Mouse (Mus musculus): ENCODE measurements around the gene D230025D16Rik. TPM values are rescaled to one million over a fixed set of nuclear protein-coding genes. Genes with fewer than 3 reads are reported as not detected.
"Not testable (repeated sequence)": the region's sequence is repeated elsewhere in the genome, so short reads cannot be mapped to it uniquely, and the experiment has no call there.

Gene D230025D16Rik
- 37.1 and 37.6 TPM in 2 replicates for polyA plus RNA-seq (2015; fragmentation: Nextera tagmentation; extraction: Ambion mirVana)

- Histone ChIP-seq H3K36me3 (replicated peaks) (no peaks in the 10 kb centered on the region), H3K9me3 (no peaks in the 10 kb centered on the region), H3K4me2 (peak within 1 kb of the TSS; percentile 67), H3K9ac (peak within 1 kb of the TSS; percentile 66), H3K27ac (peak within 1 kb of the TSS; percentile 76), H3K27me3 (replicated peaks) (no peaks in the 10 kb centered on the region), H3K4me1 (peaks cover 25% of the 10 kb centered on the region), H3K4me3 (peak within 1 kb of the TSS; percentile 59)
- peak; percentile 95 for ATAC-seq (replicated peaks)
- WGBS, result 2% methylated on average over 34 of the region's 34 CpGs
Observed at GRCm38 (mm10) chr8:105224413-105225271, at the start of gene D230025D16Rik. Gene D230025D16Rik, plus strand, starts transcription at chr8:105225145.

DNA sequence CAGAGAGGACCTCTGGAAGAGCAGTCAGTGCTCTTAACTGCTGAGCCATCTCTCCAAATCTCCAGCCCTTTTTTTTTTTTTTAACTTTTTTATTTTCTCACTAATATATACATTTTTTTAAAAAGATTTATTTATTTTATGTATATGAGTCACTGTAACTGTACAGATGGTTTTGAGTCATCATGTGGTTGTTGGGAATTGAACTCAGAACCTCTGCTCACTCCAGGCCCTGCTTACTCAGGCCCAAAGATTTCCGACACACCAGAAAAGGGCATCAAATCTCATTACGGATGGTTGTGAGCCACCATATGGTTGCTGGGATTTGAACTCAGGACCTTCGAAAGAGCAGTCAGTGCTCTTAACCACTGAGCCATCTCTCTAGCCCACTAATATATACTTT, 49.7 kb upstream of the D230025D16Rik start:
- not testable (repeated sequence) for ATAC-seq (replicated peaks); H3K27me3 ChIP-seq (replicated peaks)
- WGBS, result 98% methylated on average over 3 of the region's 3 CpGs

DNA sequence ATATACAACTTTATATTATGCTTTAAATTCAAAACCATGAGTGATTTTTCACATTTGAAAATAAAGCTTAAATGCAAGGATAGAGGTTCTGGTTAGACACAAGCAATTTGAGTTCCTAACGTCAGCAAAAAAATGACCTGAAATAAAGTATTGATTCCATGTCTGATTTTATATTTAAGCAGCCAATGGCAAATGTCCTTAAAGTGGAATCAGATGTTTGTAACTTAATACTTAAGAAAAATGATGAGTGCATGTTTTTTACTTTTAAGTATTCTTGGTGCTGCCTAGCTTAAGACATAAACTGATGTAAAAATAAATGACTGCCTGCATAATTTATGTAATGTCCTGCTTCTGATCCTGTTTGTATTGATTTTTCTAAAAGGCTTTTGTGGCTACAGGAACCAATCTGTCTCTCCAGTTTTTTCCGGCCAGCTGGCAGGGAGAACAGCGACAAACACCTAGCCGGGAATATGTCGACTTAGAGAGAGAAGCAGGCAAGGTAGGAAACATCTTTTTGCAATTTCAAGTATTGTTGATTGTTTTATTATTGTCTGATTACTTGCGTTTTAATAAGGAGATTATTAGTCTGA, 46.6 kb upstream of the D230025D16Rik start:
- no peak overlapping the region for H3K27ac ChIP-seq
- ATAC-seq (replicated peaks), result no peak
- no peak overlapping the region for H3K4me2 ChIP-seq
- no peaks in the 10 kb centered on the region for H3K36me3 ChIP-seq (replicated peaks)
- H3K4me3 ChIP-seq, result no peak overlapping the region
- no peaks in the 10 kb centered on the region for H3K27me3 ChIP-seq (replicated peaks)
- H3K9me3 ChIP-seq, result no peaks in the 10 kb centered on the region
- no peak overlapping the region for H3K9ac ChIP-seq
- WGBS, result 78% methylated on average over 6 of the region's 6 CpGs
- H3K4me1 ChIP-seq, result peaks cover 6% of the 10 kb centered on the region; the same call in 1 of the 2 replicates

More for the DNA sequence above, 49.7 kb upstream of the D230025D16Rik start:
- not testable (repeated sequence) for H3K4me2 ChIP-seq; H3K4me3 ChIP-seq; H3K9ac ChIP-seq; H3K27ac ChIP-seq; H3K9me3 ChIP-seq; H3K36me3 ChIP-seq (replicated peaks)
- peaks cover 19% of the 10 kb centered on the region for H3K4me1 ChIP-seq

GRCm38 (mm10) chr8:105182201-105182600, 42.7 kb upstream of the D230025D16Rik start:
- H3K27ac ChIP-seq, result no peak overlapping the region
- H3K4me1 ChIP-seq, result no peaks in the 10 kb centered on the region
- ATAC-seq (replicated peaks), result no peak
- H3K9ac ChIP-seq, result no peak overlapping the region
- H3K9me3 ChIP-seq, result no peaks in the 10 kb centered on the region
- no peaks in the 10 kb centered on the region for H3K27me3 ChIP-seq (replicated peaks)
- H3K4me2 ChIP-seq, result no peak overlapping the region
- WGBS, result 91% methylated on average over 1 of the region's 1 CpGs
- H3K4me3 ChIP-seq, result no peak overlapping the region
- H3K36me3 ChIP-seq (replicated peaks), result no peaks in the 10 kb centered on the region

GRCm38 (mm10) chr8:105186467-105187005, 38.4 kb upstream of the D230025D16Rik start:
- Histone ChIP-seq H3K4me2 (no peak overlapping the region), H3K9me3 (no peaks in the 10 kb centered on the region), H3K4me3 (no peak overlapping the region), H3K27me3 (replicated peaks) (no peaks in the 10 kb centered on the region), H3K27ac (no peak overlapping the region), H3K4me1 (no peaks in the 10 kb centered on the region), H3K36me3 (replicated peaks) (no peaks in the 10 kb centered on the region), H3K9ac (no peak overlapping the region)
- ATAC-seq (replicated peaks), result no peak
- 77% methylated on average over 1 of the region's 1 CpGs for WGBS

DNA sequence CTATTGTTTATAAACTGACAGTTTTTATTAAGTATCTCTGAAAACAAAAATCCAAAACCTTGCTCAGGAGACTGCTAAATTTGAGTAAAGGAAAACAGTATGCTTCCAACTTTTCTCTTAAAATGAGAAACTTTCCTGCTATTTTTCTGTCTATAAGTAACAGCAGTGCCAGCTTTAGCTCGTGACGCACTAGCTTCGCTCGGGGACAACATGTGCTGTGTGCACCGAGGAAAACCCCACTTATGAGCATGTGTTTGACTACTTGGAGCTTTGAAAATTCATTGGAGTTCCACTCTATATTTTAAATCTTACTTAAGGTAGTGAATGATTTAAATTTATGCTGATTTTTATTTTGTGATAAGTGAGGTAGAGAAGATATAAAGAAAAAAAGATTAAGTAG, 32.8 kb upstream of the D230025D16Rik start:
- Histone ChIP-seq H3K36me3 (replicated peaks) (0 out of 2 replicates have a peak, but pooled peaks cover 4% of the 10 kb centered on the region), H3K9me3 (no peaks in the 10 kb centered on the region), H3K9ac (no peak overlapping the region), H3K27ac (no peak overlapping the region), H3K4me3 (no peak overlapping the region), H3K4me2 (no peak overlapping the region), H3K27me3 (replicated peaks) (no peaks in the 10 kb centered on the region), H3K4me1 (no peaks in the 10 kb centered on the region)
- WGBS, result 97% methylated on average over 5 of the region's 5 CpGs
- no peak for ATAC-seq (replicated peaks)

DNA sequence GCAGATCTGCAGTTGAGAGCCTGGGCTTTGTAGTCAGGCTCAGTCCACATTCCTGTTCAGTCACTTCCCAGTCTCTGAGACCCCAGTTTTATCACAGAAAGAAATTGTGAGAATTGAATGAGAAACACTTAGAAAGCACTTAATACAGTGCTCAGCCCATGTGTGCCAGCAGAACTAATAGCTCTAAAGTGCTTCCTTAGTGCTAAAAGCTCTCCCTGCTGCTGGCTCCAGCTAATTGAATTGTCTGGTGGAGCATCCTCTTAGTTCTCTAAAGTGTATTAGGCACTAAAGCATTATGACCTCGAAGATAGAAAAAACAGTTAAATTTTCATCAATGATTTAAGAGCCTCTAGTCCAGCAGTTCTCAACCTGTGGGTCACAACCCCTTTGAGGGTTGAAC, 19.2 kb upstream of the D230025D16Rik start:
- no peak overlapping the region for H3K4me2 ChIP-seq
- no peaks in the 10 kb centered on the region for H3K36me3 ChIP-seq (replicated peaks)
- H3K9me3 ChIP-seq, result no peaks in the 10 kb centered on the region
- H3K27me3 ChIP-seq (replicated peaks), result no peaks in the 10 kb centered on the region
- H3K9ac ChIP-seq, result no peak overlapping the region
- no peak overlapping the region for H3K4me3 ChIP-seq
- H3K4me1 ChIP-seq, result no peaks in the 10 kb centered on the region
- no peak for ATAC-seq (replicated peaks)
- WGBS, result 84% methylated on average over 1 of the region's 1 CpGs
- H3K27ac ChIP-seq, result no peak overlapping the region

GRCm38 (mm10) chr8:105206766-105207275, 18.1 kb upstream of the D230025D16Rik start:
- no peak overlapping the region for H3K4me2 ChIP-seq
- H3K4me3 ChIP-seq, result no peak overlapping the region
- no peaks in the 10 kb centered on the region for H3K4me1 ChIP-seq
- H3K9me3 ChIP-seq, result no peaks in the 10 kb centered on the region
- no peak overlapping the region for H3K9ac ChIP-seq
- ATAC-seq (replicated peaks), result no peak
- no peaks in the 10 kb centered on the region for H3K27me3 ChIP-seq (replicated peaks)
- H3K36me3 ChIP-seq (replicated peaks), result no peaks in the 10 kb centered on the region
- 69% methylated on average over 7 of the region's 7 CpGs for WGBS
- H3K27ac ChIP-seq, result no peak overlapping the region

DNA sequence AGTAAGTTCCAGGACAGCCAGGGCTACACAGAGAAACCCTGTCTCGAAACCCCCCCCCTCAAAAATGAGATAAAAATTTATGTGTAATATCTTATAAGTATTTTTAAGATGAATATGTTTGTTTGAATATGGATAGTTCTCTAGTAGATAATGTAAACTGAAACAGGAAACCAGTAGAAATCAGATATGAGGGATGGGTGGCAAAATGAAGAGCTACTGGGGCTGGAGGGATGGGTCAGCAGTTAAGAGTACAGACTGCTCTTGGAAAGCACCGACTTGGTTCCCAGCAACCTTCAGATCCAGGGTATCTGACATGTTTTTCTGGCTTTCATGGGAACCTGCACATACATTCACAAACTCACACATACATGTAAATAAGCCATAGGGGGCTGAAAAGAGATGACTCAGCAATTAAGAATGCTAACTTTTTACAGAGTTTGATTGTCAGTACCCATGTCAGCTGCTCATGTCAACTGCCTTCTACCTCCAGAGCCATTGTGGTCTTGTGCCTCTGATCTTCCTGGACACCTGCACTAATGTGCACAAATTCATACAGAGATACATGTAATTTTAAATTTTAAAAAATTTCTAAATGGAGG, 17.2 kb upstream of the D230025D16Rik start:
- Histone ChIP-seq H3K27me3 (replicated peaks) (no peaks in the 10 kb centered on the region), H3K4me1 (no peaks in the 10 kb centered on the region), H3K9me3 (no peaks in the 10 kb centered on the region), H3K27ac (no peak overlapping the region), H3K36me3 (replicated peaks) (no peaks in the 10 kb centered on the region), H3K4me2 (no peak overlapping the region), H3K9ac (no peak overlapping the region), H3K4me3 (no peak overlapping the region)
- WGBS, result 96% methylated on average over 2 of the region's 2 CpGs
- no peak for ATAC-seq (replicated peaks)

DNA sequence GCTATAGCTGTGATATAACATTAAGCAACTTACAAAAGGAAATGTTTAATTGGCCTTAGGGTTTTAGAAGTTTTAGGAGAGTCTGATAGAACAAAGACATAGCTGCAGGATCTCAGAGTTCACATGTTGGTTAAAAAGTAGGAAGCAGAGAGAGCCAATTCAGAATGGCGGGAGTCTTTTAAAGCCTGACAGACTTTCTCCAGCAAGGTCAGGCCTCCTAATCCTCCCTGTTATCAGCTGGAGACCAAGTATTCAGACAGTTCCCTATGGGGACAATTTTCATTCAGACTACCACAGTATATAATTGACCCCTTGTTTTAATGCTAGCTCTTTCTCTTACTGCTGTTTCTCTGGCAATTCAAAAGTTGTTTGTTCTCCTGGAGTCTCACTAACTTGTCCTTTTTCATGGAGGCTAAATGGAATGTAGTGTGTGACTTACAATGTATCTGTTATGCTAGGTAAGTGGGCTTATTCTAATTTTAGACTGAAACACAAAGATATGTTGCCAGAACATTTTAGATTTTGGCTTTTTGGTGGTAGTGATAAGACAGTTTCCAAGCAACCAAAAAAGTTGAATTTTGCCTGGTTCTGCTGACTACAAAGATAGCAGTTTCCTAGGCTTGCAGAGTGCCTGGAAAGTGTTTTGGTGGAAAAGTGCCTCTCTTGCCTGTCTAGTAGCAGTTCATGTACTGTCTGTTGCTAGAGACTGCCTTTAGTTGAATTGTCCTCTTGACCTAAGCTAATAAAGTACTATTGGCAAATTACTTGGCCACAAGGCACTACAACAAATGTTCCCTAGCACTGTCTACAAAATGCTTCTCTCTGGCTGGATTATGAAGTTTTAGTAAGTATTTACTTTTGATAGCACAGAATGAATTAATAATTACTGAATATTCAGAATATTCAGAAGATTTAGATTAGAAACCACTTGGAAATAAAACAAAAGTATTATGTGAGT, 15.5 kb upstream of the D230025D16Rik start:
- Histone ChIP-seq H3K36me3 (replicated peaks) (no peaks in the 10 kb centered on the region), H3K27me3 (replicated peaks) (no peaks in the 10 kb centered on the region), H3K9me3 (no peaks in the 10 kb centered on the region), H3K27ac (no peak overlapping the region), H3K4me1 (no peaks in the 10 kb centered on the region), H3K4me2 (no peak overlapping the region), H3K9ac (no peak overlapping the region), H3K4me3 (no peak overlapping the region)
- ATAC-seq (replicated peaks), result no peak
- WGBS, result 38% methylated on average over 1 of the region's 1 CpGs

- Histone ChIP-seq H3K9me3 (no peaks in the 10 kb centered on the region), H3K4me2 (no peak overlapping the region), H3K4me1 (no peaks in the 10 kb centered on the region), H3K27me3 (replicated peaks) (no peaks in the 10 kb centered on the region), H3K9ac (no peak overlapping the region), H3K27ac (no peak overlapping the region), H3K36me3 (replicated peaks) (no peaks in the 10 kb centered on the region), H3K4me3 (no peak overlapping the region)
- no peak for ATAC-seq (replicated peaks)
- 87% methylated on average over 5 of the region's 5 CpGs for WGBS
Observed at GRCm38 (mm10) chr8:105214104-105214503, 10.8 kb upstream of the D230025D16Rik start.
